Mouse (Mus musculus): ENCODE measurements around the gene Olfr657. TPM values are rescaled to one million over a fixed set of nuclear protein-coding genes. Genes with fewer than 3 reads are reported as not detected.

Gene Olfr657
- polyA plus RNA-seq, 1 experiment = not detected

DNA sequence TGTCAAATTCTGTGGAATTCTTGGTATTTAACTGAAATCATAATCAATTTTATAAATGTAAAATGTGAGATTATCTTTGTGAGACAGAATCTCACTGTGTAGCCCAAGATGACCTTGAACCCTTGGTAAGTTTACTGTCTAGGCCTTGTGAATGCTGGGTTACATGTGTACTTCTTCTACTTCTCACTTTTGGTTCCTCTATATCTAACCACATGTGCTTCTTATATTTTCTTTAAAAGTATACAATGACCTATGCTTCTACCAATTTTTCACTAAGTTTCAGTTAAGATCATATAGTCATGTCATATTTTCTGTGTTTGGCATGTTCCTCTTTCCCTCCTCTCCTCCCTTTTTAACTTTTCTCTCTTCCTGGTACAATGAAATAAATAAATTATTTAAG lies 19.9 kb upstream of the Olfr657 start:
- Histone ChIP-seq H3K27ac (ENCODE audit: control insufficient read depth, insufficient read depth, low read depth, low read length) (no peak overlapping the region), H3K36me3 (ENCODE audit: control insufficient read depth, insufficient read depth, low read length) (no peaks in the 10 kb centered on the region), H3K4me3 (ENCODE audit: control insufficient read depth, low read depth, low read length) (no peak overlapping the region), H3K4me1 (ENCODE audit: control insufficient read depth, insufficient read depth, low read length) (no peaks in the 10 kb centered on the region), H3K27me3 (ENCODE audit: control insufficient read depth, insufficient read depth, low read length) (no peaks in the 10 kb centered on the region)
- TF ChIP-seq CTCF (IDR thresholded peaks at IDR 0.05; ENCODE audit: control insufficient read depth, insufficient read depth, insufficient replicate concordance, low read depth, low read length) = no peak
- no peak for TF ChIP-seq POLR2A (IDR thresholded peaks at IDR 0.05; ENCODE audit: control insufficient read depth, low read depth, low read length)

DNA sequence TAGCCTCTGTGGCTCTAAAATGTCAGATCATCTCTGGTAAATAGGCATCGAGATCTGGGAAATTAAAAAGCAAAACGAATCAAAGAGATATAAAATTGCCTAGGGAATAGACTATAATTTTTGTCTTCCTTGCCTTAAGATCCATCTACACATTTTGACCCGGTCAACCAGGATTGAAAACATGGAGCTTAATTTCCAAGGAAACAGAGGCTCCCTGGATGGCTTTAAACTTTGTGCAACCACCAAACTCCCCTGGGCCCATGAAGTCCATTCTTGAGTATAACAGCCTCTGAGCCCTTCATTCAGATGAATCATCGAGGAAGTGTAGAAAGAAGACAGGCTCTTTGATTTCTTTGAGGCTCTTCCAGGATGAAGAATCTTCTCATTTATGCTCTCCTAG lies 10.9 kb upstream of the Olfr657 start, which contains the start of gene Olfr656:
Olfr656 (plus strand) TSS at position 301 of the 400 bp plus-strand sequence.
- H3K36me3 ChIP-seq (ENCODE audit: control insufficient read depth, insufficient read depth, low read length) = no peaks in the 10 kb centered on the region
- no peaks in the 10 kb centered on the region for H3K4me1 ChIP-seq (ENCODE audit: control insufficient read depth, insufficient read depth, low read length)
- H3K27ac ChIP-seq (ENCODE audit: control insufficient read depth, insufficient read depth, low read depth, low read length) = no peak within 1 kb of the TSS
- TF ChIP-seq POLR2A (IDR thresholded peaks at IDR 0.05; ENCODE audit: control insufficient read depth, low read depth, low read length) = no peak
- no peak for TF ChIP-seq CTCF (IDR thresholded peaks at IDR 0.05; ENCODE audit: control insufficient read depth, insufficient read depth, insufficient replicate concordance, low read depth, low read length)
- H3K4me3 ChIP-seq (ENCODE audit: control insufficient read depth, low read depth, low read length) = no peak within 1 kb of the TSS
- H3K27me3 ChIP-seq (ENCODE audit: control insufficient read depth, insufficient read depth, low read length) = no peaks in the 10 kb centered on the region

GRCm38 (mm10) chr7:104646841-104647482 lies 22.4 kb downstream of the Olfr657 start, which contains the start of gene Olfr658:
Olfr658 (minus strand) TSS chr7:104647305.
- H3K4me1 ChIP-seq (ENCODE audit: control insufficient read depth, insufficient read depth, low read length) = peaks cover 3% of the 10 kb centered on the region
- no peaks in the 10 kb centered on the region for H3K36me3 ChIP-seq (ENCODE audit: control insufficient read depth, insufficient read depth, low read length)
- H3K27ac ChIP-seq (ENCODE audit: control insufficient read depth, insufficient read depth, low read depth, low read length) = no peak within 1 kb of the TSS
- no peak for TF ChIP-seq POLR2A (IDR thresholded peaks at IDR 0.05; ENCODE audit: control insufficient read depth, low read depth, low read length)
- TF ChIP-seq CTCF (IDR thresholded peaks at IDR 0.05; ENCODE audit: control insufficient read depth, insufficient read depth, insufficient replicate concordance, low read depth, low read length) = peak; percentile 37; the same call in 1 of the 2 replicates
- no peaks in the 10 kb centered on the region for H3K27me3 ChIP-seq (ENCODE audit: control insufficient read depth, insufficient read depth, low read length)
- no peak within 1 kb of the TSS; the same call in 1 of the 2 replicates for H3K4me3 ChIP-seq (ENCODE audit: control insufficient read depth, low read depth, low read length)

DNA sequence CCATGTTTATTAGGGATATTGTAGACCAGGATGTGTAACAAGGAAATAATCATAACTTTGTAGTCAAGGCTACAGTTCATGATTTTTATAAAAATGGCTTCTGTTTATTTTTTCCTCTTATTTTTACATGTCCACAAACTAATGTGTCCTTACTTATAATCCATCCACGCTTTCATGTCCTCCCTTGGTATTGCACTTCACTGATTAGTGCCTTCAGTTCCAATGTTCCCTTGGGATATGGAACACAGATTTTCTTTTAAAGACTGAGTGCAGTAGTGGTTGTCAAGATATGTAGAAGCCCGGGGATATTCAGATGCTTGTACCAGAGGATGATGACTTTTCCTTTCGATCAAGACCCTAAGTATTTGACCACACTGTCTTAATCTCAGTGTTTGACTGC lies 41.9 kb downstream of the Olfr657 start, which contains the start of gene Olfr659:
Olfr659 (plus strand) TSS at position 301 of the 400 bp plus-strand sequence.
- H3K4me1 ChIP-seq (ENCODE audit: control insufficient read depth, insufficient read depth, low read length) = no peaks in the 10 kb centered on the region
- no peaks in the 10 kb centered on the region for H3K27me3 ChIP-seq (ENCODE audit: control insufficient read depth, insufficient read depth, low read length)
- H3K27ac ChIP-seq (ENCODE audit: control insufficient read depth, insufficient read depth, low read depth, low read length) = no peak within 1 kb of the TSS
- no peak within 1 kb of the TSS for H3K4me3 ChIP-seq (ENCODE audit: control insufficient read depth, low read depth, low read length)
- TF ChIP-seq CTCF (IDR thresholded peaks at IDR 0.05; ENCODE audit: control insufficient read depth, insufficient read depth, insufficient replicate concordance, low read depth, low read length) (no peak), POLR2A (IDR thresholded peaks at IDR 0.05; ENCODE audit: control insufficient read depth, low read depth, low read length) (no peak)
- no peaks in the 10 kb centered on the region for H3K36me3 ChIP-seq (ENCODE audit: control insufficient read depth, insufficient read depth, low read length)

DNA sequence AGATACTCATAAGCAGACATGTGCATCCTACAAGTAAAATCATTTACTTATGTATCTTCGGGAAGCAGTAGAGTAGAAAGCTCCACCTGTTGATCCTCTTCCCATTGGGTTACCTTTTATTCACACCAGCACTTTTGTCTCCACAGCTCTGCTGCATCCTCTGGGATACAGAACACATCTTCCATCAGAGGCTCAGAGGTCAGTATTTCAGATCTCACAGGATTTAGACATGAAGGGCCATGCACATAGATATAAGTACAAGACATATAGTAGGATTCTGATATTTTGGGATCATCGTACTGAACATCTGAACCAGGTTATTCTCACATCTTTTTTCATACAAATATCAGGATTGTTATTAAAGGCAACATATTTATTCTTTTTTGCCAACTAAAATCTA lies 61.6 kb downstream of the Olfr657 start, which contains the start of gene Olfr661:
Olfr661 (plus strand) TSS at position 301 of the 400 bp plus-strand sequence.
- H3K4me1 ChIP-seq (ENCODE audit: control insufficient read depth, insufficient read depth, low read length) = no peaks in the 10 kb centered on the region
- TF ChIP-seq CTCF (IDR thresholded peaks at IDR 0.05; ENCODE audit: control insufficient read depth, insufficient read depth, insufficient replicate concordance, low read depth, low read length) (no peak), POLR2A (IDR thresholded peaks at IDR 0.05; ENCODE audit: control insufficient read depth, low read depth, low read length) (no peak)
- H3K36me3 ChIP-seq (ENCODE audit: control insufficient read depth, insufficient read depth, low read length) = no peaks in the 10 kb centered on the region
- H3K27me3 ChIP-seq (ENCODE audit: control insufficient read depth, insufficient read depth, low read length) = no peaks in the 10 kb centered on the region
- H3K4me3 ChIP-seq (ENCODE audit: control insufficient read depth, low read depth, low read length) = no peak within 1 kb of the TSS
- H3K27ac ChIP-seq (ENCODE audit: control insufficient read depth, insufficient read depth, low read depth, low read length) = no peak within 1 kb of the TSS

Other genes with a start within 250 kb of the Olfr657 start
- gene Trim30c, start 224.0 kb upstream of the Olfr657 start, polyA plus RNA-seq (2012; rRNA removed) = not detected in 2 replicates
- gene Trim30a, start 159.6 kb upstream of the Olfr657 start, polyA plus RNA-seq (2012; rRNA removed) = 0.17 and 0.32 TPM in 2 replicates
- 0.25 and 0.38 TPM in 2 replicates for gene Trim30d, start 116.9 kb upstream of the Olfr657 start, polyA plus RNA-seq (2012; rRNA removed)
- gene Olfr651, start 74.7 kb upstream of the Olfr657 start, polyA plus RNA-seq (2012; rRNA removed) = not detected in 2 replicates
- 0.20 TPM in 1 of 2 replicates, not detected in the other for gene Olfr652, start 63.9 kb upstream of the Olfr657 start, polyA plus RNA-seq (2012; rRNA removed)
- gene Olfr653, start 47.5 kb upstream of the Olfr657 start, polyA plus RNA-seq (2012; rRNA removed) = 0.06 and 0.19 TPM in 2 replicates
- gene Olfr654, start 37.8 kb upstream of the Olfr657 start, polyA plus RNA-seq (2012; rRNA removed) = 0.64 and 0.87 TPM in 2 replicates
- not detected in 2 replicates for gene Olfr655, start 23.0 kb upstream of the Olfr657 start, polyA plus RNA-seq (2012; rRNA removed)
- not detected in 2 replicates for gene Olfr656, start 10.8 kb upstream of the Olfr657 start, polyA plus RNA-seq (2012; rRNA removed)
- not detected in 2 replicates for gene Olfr658, start 22.5 kb downstream of the Olfr657 start, polyA plus RNA-seq (2012; rRNA removed)
- gene Olfr659, start 42.0 kb downstream of the Olfr657 start, polyA plus RNA-seq (2012; rRNA removed) = not detected in 2 replicates
- gene Olfr661, start 61.7 kb downstream of the Olfr657 start, polyA plus RNA-seq (2012; rRNA removed) = not detected in 2 replicates
- gene Usp17le, start 152.7 kb downstream of the Olfr657 start, polyA plus RNA-seq (2012; rRNA removed) = not detected in 2 replicates
- not detected in 2 replicates for gene Usp17lb, start 217.8 kb downstream of the Olfr657 start, polyA plus RNA-seq (2012; rRNA removed)
- not detected in 2 replicates for gene Usp17la, start 232.2 kb downstream of the Olfr657 start, polyA plus RNA-seq (2012; rRNA removed)

All from testis, adult 2 months (tissue).